ENCODE assay signal across 21 mouse cellular contexts in the genomic region with DNA sequence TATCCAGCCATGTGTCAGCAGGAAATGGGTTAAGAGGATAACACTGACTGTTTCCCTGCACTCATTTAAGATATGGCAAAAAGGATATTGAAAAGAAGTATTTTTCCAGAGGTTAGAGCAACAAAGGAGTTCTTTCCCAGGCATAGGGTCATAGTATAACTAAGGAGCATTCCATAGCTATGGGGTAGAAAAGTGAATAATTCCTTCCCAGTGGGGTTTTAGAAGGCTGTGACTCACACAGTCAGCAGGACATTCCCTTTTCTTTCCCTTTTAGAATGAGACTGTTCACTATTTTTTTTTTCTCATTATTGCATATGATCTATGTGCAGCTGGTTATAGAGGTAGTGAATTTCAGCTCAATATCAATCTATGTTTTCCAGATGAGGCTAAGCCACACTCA.
"Had no signal": no experiment of that assay in that cellular context is flagged by ENCODE, and none has a peak within 500 bp of the region (broad histone marks: within the 10 kb centered on the region; RNA-seq: fewer than 3 reads in every experiment).

No protein-coding gene starts in this region.

- H3K27ac ChIP-seq: lung, embryonic 15.5 days; macrophage; midbrain, embryonic 13.5 days; midbrain, embryonic 15.5 days; neural tube, embryonic 13.5 days; neural tube, embryonic 15.5 days; stomach, embryonic 15.5 days; stomach, postnatal 0 days had no signal

- DNase-seq: liver, postnatal 0 days; lung, adult 2 months; lung, postnatal 14 days; lung, postnatal 36 days; retina, postnatal 1 day; right cerebral cortex, adult 18-20 months; right cerebral cortex, postnatal 25 days; thymus, adult 2 months; thymus, postnatal 25 days; thymus, postnatal 4 days had no signal

- H3K4me3 ChIP-seq: lung, embryonic 15.5 days; megakaryocyte, embryonic 14.5 days; midbrain, embryonic 13.5 days; midbrain, embryonic 15.5 days; neural tube, embryonic 13.5 days; neural tube, embryonic 15.5 days; stomach, embryonic 15.5 days had no signal

- H3K9me3 ChIP-seq: lung, embryonic 15.5 days; megakaryocyte, embryonic 14.5 days; midbrain, embryonic 13.5 days; midbrain, embryonic 15.5 days; neural tube, embryonic 13.5 days; stomach, embryonic 15.5 days had no signal

- H3K27me3 ChIP-seq: lung, embryonic 15.5 days; megakaryocyte, embryonic 14.5 days; midbrain, embryonic 13.5 days; midbrain, embryonic 15.5 days; neural tube, embryonic 13.5 days; neural tube, embryonic 15.5 days; stomach, embryonic 15.5 days had no signal

- ATAC-seq: liver, postnatal 0 days; lung, postnatal 0 days; midbrain, embryonic 13.5 days; midbrain, embryonic 15.5 days had no signal

- H3K36me3 ChIP-seq: lung, embryonic 15.5 days; midbrain, embryonic 13.5 days; midbrain, embryonic 15.5 days; neural tube, embryonic 13.5 days; neural tube, embryonic 15.5 days; stomach, embryonic 15.5 days had no signal

- H3K9ac ChIP-seq: liver, postnatal 0 days; lung, embryonic 15.5 days; midbrain, embryonic 13.5 days; midbrain, embryonic 15.5 days; neural tube, embryonic 13.5 days; neural tube, embryonic 15.5 days; stomach, embryonic 15.5 days had no signal

- H3K4me1 ChIP-seq: lung, embryonic 15.5 days; megakaryocyte, embryonic 14.5 days; midbrain, embryonic 13.5 days; midbrain, embryonic 15.5 days; neural tube, embryonic 13.5 days; neural tube, embryonic 15.5 days; stomach, embryonic 15.5 days had no signal

- H3K4me2 ChIP-seq: lung, embryonic 15.5 days; midbrain, embryonic 11.5 days; midbrain, embryonic 13.5 days; midbrain, embryonic 15.5 days; neural tube, embryonic 13.5 days; neural tube, embryonic 15.5 days; stomach, embryonic 15.5 days had no signal
